Mouse (Mus musculus) urinary bladder, adult 2 months (tissue): ENCODE data around the gene Cd38. TPM values are rescaled to one million over a fixed set of nuclear protein-coding genes. Genes with fewer than 3 reads are reported as not detected.

ENCODE experiments used
- DNase-seq: peaks from one replicate; pipeline ENCODE4 v3.0.0; 2022; ENCODE audit warnings: low spot score
- polyA plus RNA-seq: library from polyadenylated mRNA; depleted of rRNA; stranded (reverse); fragments of >200 nt; gene quantifications from 2 replicates; pipeline ENCODE4 v1.2.3, GENCODE M21; 2012; rRNA removed

Gene Cd38
- polyA plus RNA-seq, 1 experiment: 9.9 TPM

GRCm38 (mm10) chr5:43947330-43947977 is 79.1 kb downstream of the Cd38 start:
- DNase-seq: no peak

GRCm38 (mm10) chr5:43948111-43948743 is 79.9 kb downstream of the Cd38 start:
- peak; percentile 68 for DNase-seq

- peak; percentile 44 for DNase-seq
Measured at GRCm38 (mm10) chr5:43948748-43949275, 80.5 kb downstream of the Cd38 start.

GRCm38 (mm10) chr5:43953241-43953640 is 84.9 kb downstream of the Cd38 start:
- no peak for DNase-seq

- no peak for DNase-seq
Measured at GRCm38 (mm10) chr5:43959884-43960440, 91.6 kb downstream of the Cd38 start.

DNA sequence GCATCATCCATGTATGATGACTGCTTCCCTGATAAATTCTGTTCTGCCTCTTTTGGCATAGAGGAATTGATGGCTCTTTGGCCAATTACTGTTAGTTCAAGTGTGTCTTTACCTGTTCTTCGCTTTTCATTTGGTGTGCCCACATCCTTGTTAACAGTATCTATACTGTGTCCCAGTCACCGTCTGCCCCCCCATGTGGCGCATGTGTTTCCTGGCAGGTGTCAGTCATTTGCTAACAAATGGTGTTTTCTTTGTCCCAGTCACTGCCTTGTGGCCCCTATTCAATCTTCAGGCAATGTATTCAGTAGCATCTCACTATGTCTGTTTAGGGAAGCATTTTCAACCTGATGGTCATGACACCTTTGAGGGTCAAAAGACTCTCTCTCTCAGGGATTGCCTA is 92.7 kb downstream of the Cd38 start:
- DNase-seq: no peak

Other genes with a start within 250 kb of the Cd38 start
- gene Cc2d2a, start 206.2 kb upstream of the Cd38 start, polyA plus RNA-seq: 15.4 and 16.0 TPM in 2 replicates
- 3.0 and 3.3 TPM in 2 replicates for gene Bst1, start 49.7 kb upstream of the Cd38 start, polyA plus RNA-seq
- gene Fbxl5, start 46.9 kb upstream of the Cd38 start, polyA plus RNA-seq: 45.2 and 48.5 TPM in 2 replicates
- gene Gm7879, start 44.6 kb downstream of the Cd38 start, polyA plus RNA-seq: 0.49 and 0.80 TPM in 2 replicates
- gene Fgfbp1, start 113.2 kb downstream of the Cd38 start, polyA plus RNA-seq: not detected in 2 replicates
- gene Prom1, start 233.5 kb downstream of the Cd38 start, polyA plus RNA-seq: 3.9 and 4.5 TPM in 2 replicates